Mouse (Mus musculus): ENCODE data around the gene 4930564D02Rik.

DNA sequence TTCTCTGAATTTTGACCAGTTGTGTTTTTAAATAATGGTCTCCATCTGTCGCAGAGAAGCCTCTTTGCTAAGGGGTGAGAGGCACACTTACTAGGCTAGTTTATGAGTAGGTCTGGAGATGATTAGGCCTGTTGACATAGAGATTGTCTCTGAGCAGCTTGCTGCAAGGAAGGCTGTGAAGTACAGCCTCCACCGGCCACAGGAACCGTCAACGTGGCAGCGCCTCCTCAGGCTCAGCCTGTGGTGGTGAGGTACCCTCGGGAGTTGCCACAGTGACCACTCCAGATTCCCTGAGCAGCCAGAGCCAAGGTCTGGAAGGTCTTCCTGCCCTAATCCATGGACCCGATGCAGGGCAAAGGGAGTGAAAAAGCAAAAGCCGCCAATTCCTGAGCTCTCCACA, 3.9 kb downstream of the 4930564D02Rik start:
- no peak for TF ChIP-seq GATA1 (IDR thresholded peaks at IDR 0.05; ENCODE audit: low read length)
- no peak for TF ChIP-seq TAL1 (IDR thresholded peaks at IDR 0.05; ENCODE audit: low read length)

Data from erythroblast, embryonic 14.5 days (primary cell).